Mouse (Mus musculus): ENCODE measurements around the gene Rnf141. TPM values are rescaled to one million over a fixed set of nuclear protein-coding genes. Genes with fewer than 3 reads are reported as not detected.

Gene Rnf141
- polyA plus RNA-seq, 1 experiment: 12.4 TPM

GRCm38 (mm10) chr7:110801028-110801427, 43.2 kb downstream of the Rnf141 start:
- peaks cover 10% of the 10 kb centered on the region; the same call in 1 of the 2 replicates for H3K4me1 ChIP-seq (ENCODE audit: control insufficient read depth, insufficient read depth, insufficient read length)
- H3K36me3 ChIP-seq (ENCODE audit: control insufficient read depth, insufficient read depth, low read length): peaks cover 20% of the 10 kb centered on the region
- DNase-seq (ENCODE audit: low read depth in 1 of 2, low spot score in 2 of 2): peak; percentile 53 to 73
- H3K27me3 ChIP-seq (ENCODE audit: control insufficient read depth, insufficient read depth, low read length): no peaks in the 10 kb centered on the region
- no peak overlapping the region for H3K27ac ChIP-seq (ENCODE audit: insufficient read depth, low read length)
- H3K4me3 ChIP-seq (ENCODE audit: extremely low read depth, insufficient read depth, insufficient read length): no peak overlapping the region
- TF ChIP-seq POLR2A (IDR thresholded peaks at IDR 0.05; ENCODE audit: low read depth, low read length) (no peak), CTCF (IDR thresholded peaks at IDR 0.05; ENCODE audit: extremely low read depth, insufficient read depth, insufficient read length, insufficient replicate concordance) (peak; percentile 78; the same call in 1 of the 2 replicates)
- 2% methylated on average over 4 of the region's 4 CpGs for WGBS

GRCm38 (mm10) chr7:110797722-110798409, 46.4 kb downstream of the Rnf141 start:
- H3K27ac ChIP-seq (ENCODE audit: insufficient read depth, low read length): no peak overlapping the region
- peaks cover 14% of the 10 kb centered on the region; the same call in 1 of the 2 replicates for H3K4me1 ChIP-seq (ENCODE audit: control insufficient read depth, insufficient read depth, insufficient read length)
- H3K36me3 ChIP-seq (ENCODE audit: control insufficient read depth, insufficient read depth, low read length): peaks cover 5% of the 10 kb centered on the region
- 91% methylated on average over 11 of the region's 11 CpGs for WGBS
- TF ChIP-seq POLR2A (IDR thresholded peaks at IDR 0.05; ENCODE audit: low read depth, low read length) (no peak), CTCF (IDR thresholded peaks at IDR 0.05; ENCODE audit: extremely low read depth, insufficient read depth, insufficient read length, insufficient replicate concordance) (no peak)
- DNase-seq (ENCODE audit: low read depth in 1 of 2, low spot score in 2 of 2): no peak
- H3K4me3 ChIP-seq (ENCODE audit: extremely low read depth, insufficient read depth, insufficient read length): no peak overlapping the region
- H3K27me3 ChIP-seq (ENCODE audit: control insufficient read depth, insufficient read depth, low read length): no peaks in the 10 kb centered on the region

- Histone ChIP-seq H3K4me3 (ENCODE audit: extremely low read depth, insufficient read depth, insufficient read length) (no peak overlapping the region), H3K36me3 (ENCODE audit: control insufficient read depth, insufficient read depth, low read length) (peaks cover 3% of the 10 kb centered on the region; the same call in 1 of the 2 replicates), H3K27ac (ENCODE audit: insufficient read depth, low read length) (peak overlapping the region; percentile 50), H3K27me3 (ENCODE audit: control insufficient read depth, insufficient read depth, low read length) (no peaks in the 10 kb centered on the region), H3K4me1 (ENCODE audit: control insufficient read depth, insufficient read depth, insufficient read length) (peaks cover 14% of the 10 kb centered on the region; the same call in 1 of the 2 replicates)
- WGBS: 13% methylated on average over 12 of the region's 12 CpGs
- TF ChIP-seq POLR2A (IDR thresholded peaks at IDR 0.05; ENCODE audit: low read depth, low read length) (no peak), CTCF (IDR thresholded peaks at IDR 0.05; ENCODE audit: extremely low read depth, insufficient read depth, insufficient read length, insufficient replicate concordance) (no peak)
- DNase-seq (ENCODE audit: low read depth in 1 of 2, low spot score in 2 of 2): peak; percentile 81 to 85
These were observed 47.7 kb downstream of the Rnf141 start for GRCm38 (mm10) chr7:110796367-110797051.

- WGBS: 94% methylated on average over 4 of the region's 4 CpGs
- Histone ChIP-seq H3K27me3 (ENCODE audit: control insufficient read depth, insufficient read depth, low read length) (no peaks in the 10 kb centered on the region), H3K4me3 (ENCODE audit: extremely low read depth, insufficient read depth, insufficient read length) (no peak overlapping the region), H3K4me1 (ENCODE audit: control insufficient read depth, insufficient read depth, insufficient read length) (peaks cover 14% of the 10 kb centered on the region; the same call in 1 of the 2 replicates), H3K27ac (ENCODE audit: insufficient read depth, low read length) (no peak overlapping the region), H3K36me3 (ENCODE audit: control insufficient read depth, insufficient read depth, low read length) (0 out of 2 replicates have a peak, but pooled peaks cover 3% of the 10 kb centered on the region)
- TF ChIP-seq POLR2A (IDR thresholded peaks at IDR 0.05; ENCODE audit: low read depth, low read length) (no peak), CTCF (IDR thresholded peaks at IDR 0.05; ENCODE audit: extremely low read depth, insufficient read depth, insufficient read length, insufficient replicate concordance) (no peak)
- DNase-seq (ENCODE audit: low read depth in 1 of 2, low spot score in 2 of 2): no peak
These were observed 49.5 kb downstream of the Rnf141 start for GRCm38 (mm10) chr7:110794722-110795121.

DNA sequence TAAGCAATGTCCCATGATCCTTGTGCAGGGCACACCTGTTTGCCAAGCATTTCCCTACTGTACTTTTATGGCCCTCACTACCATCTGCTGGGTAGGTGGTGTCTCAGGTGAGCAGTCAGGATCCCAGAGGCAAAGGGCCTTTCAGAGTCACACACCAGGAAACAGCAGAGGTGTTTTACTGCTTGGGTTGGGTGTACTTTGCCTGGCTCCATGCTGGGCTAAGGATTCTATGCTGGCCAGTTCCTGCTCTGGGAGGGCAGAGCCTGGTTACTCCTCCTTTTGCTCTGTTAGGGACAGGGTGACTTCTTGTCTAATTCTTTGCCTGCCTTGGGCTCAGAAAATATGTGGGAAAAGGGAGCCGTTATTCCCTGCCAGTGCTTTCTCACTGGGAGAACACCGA, 51.4 kb downstream of the Rnf141 start:
- Histone ChIP-seq H3K36me3 (ENCODE audit: control insufficient read depth, insufficient read depth, low read length) (0 out of 2 replicates have a peak, but pooled peaks cover 3% of the 10 kb centered on the region), H3K4me3 (ENCODE audit: extremely low read depth, insufficient read depth, insufficient read length) (no peak overlapping the region), H3K4me1 (ENCODE audit: control insufficient read depth, insufficient read depth, insufficient read length) (peaks cover 14% of the 10 kb centered on the region; the same call in 1 of the 2 replicates), H3K27me3 (ENCODE audit: control insufficient read depth, insufficient read depth, low read length) (no peaks in the 10 kb centered on the region), H3K27ac (ENCODE audit: insufficient read depth, low read length) (no peak overlapping the region)
- TF ChIP-seq CTCF (IDR thresholded peaks at IDR 0.05; ENCODE audit: extremely low read depth, insufficient read depth, insufficient read length, insufficient replicate concordance) (no peak), POLR2A (IDR thresholded peaks at IDR 0.05; ENCODE audit: low read depth, low read length) (no peak)
- no peak for DNase-seq (ENCODE audit: low read depth in 1 of 2, low spot score in 2 of 2)
- WGBS: 96% methylated on average over 2 of the region's 2 CpGs

GRCm38 (mm10) chr7:110792201-110792600, 52.1 kb downstream of the Rnf141 start:
- no peak overlapping the region for H3K27ac ChIP-seq (ENCODE audit: insufficient read depth, low read length)
- no peak for TF ChIP-seq CTCF (IDR thresholded peaks at IDR 0.05; ENCODE audit: extremely low read depth, insufficient read depth, insufficient read length, insufficient replicate concordance)
- TF ChIP-seq POLR2A (IDR thresholded peaks at IDR 0.05; ENCODE audit: low read depth, low read length): no peak
- no peak overlapping the region for H3K4me3 ChIP-seq (ENCODE audit: extremely low read depth, insufficient read depth, insufficient read length)
- 0 out of 2 replicates have a peak, but pooled peaks cover 3% of the 10 kb centered on the region for H3K36me3 ChIP-seq (ENCODE audit: control insufficient read depth, insufficient read depth, low read length)
- DNase-seq (ENCODE audit: low read depth in 1 of 2, low spot score in 2 of 2): no peak
- 97% methylated on average over 5 of the region's 5 CpGs for WGBS
- no peaks in the 10 kb centered on the region for H3K27me3 ChIP-seq (ENCODE audit: control insufficient read depth, insufficient read depth, low read length)
- peaks cover 13% of the 10 kb centered on the region; the same call in 1 of the 2 replicates for H3K4me1 ChIP-seq (ENCODE audit: control insufficient read depth, insufficient read depth, insufficient read length)
